Comparison of ENCODE assay signal across 18 mouse cellular contexts in the genomic region with DNA sequence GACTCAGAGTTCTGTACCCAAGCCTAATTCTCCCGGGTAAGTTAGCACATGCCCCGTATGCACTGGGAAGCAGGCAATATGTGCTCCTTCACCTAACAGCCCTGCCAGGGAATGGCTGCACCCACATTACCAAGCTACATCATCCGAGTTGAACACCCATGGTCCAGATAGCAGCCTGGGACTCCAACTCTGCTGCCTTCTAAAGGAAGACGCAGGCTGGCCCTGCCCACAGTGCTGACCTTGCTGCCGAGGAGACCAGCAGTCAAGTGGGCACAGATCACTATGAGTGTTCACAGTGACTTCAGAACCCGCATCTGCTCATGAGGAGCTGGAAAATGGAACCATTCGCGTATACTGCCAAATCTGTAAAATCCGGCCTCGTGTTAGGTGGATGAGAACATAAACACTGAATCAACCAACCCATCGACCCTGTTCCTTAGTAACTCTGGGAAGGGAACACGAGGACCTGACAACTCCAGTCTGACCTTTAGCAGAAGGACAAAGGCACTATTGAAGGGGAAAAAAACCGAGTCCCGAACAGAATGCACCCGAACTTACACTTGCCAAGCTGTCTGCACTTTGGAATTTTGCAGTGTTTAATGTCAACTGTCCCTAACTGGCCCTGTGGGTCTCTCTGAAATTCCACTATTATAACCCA.
A peak's percentile ranks its signal among the peaks of the same experiment; 100 is the strongest.
DNase-seq lines count a peak whose midpoint lies in the region; ATAC-seq and TF ChIP-seq lines count a peak whose summit lies in the region.
"Had no signal": no experiment of that assay in that cellular context is flagged by ENCODE, and none has a peak within 500 bp of the region (broad histone marks: within the 10 kb centered on the region; RNA-seq: fewer than 3 reads in every experiment).

No protein-coding gene starts in this region.

- H3K27me3 ChIP-seq in hindbrain, postnatal 0 days (ENCODE audit: insufficient read depth, low read length) = no peaks in the 10 kb centered on the region
- H3K27me3 ChIP-seq in hindbrain, embryonic 16.5 days (replicated peaks; ENCODE audit: control insufficient read depth, insufficient read depth, low read length) = no peaks in the 10 kb centered on the region
- no peaks in the 10 kb centered on the region for H3K27me3 ChIP-seq in lung, postnatal 0 days (replicated peaks; ENCODE audit: insufficient read depth, low read length)
- no peaks in the 10 kb centered on the region for H3K27me3 ChIP-seq in embryonic facial prominence, embryonic 10.5 days (replicated peaks; ENCODE audit: low read depth, poor library complexity, severe bottlenecking)
- H3K27me3 ChIP-seq in stomach, embryonic 16.5 days (ENCODE audit: control insufficient read depth, insufficient read depth, low read length) = no peaks in the 10 kb centered on the region
- H3K27me3 ChIP-seq: heart, embryonic 12.5 days; limb, embryonic 15.5 days; midbrain, embryonic 15.5 days had no signal

- H3K27ac ChIP-seq in hindbrain, postnatal 0 days = no peak overlapping the region
- H3K27ac ChIP-seq in hindbrain, embryonic 16.5 days (ENCODE audit: low read depth, low read length) = no peak overlapping the region
- H3K27ac ChIP-seq in lung, postnatal 0 days (ENCODE audit: low read length) = no peak overlapping the region
- H3K27ac ChIP-seq in embryonic facial prominence, embryonic 10.5 days (replicated peaks) = 0 out of 2 replicates have a peak overlapping the region, but pooled peaks have one; percentile 40
- peak overlapping the region; percentile 64 for H3K27ac ChIP-seq in stomach, embryonic 16.5 days (ENCODE audit: low read length)
- H3K27ac ChIP-seq: kidney, postnatal 0 days; limb, embryonic 15.5 days; macrophage; midbrain, embryonic 15.5 days had no signal

- no peak overlapping the region for H3K9ac ChIP-seq in hindbrain, postnatal 0 days (replicated peaks; ENCODE audit: low read length)
- H3K9ac ChIP-seq in hindbrain, embryonic 16.5 days (ENCODE audit: low read depth, low read length) = no peak overlapping the region
- no peak overlapping the region for H3K9ac ChIP-seq in lung, postnatal 0 days (replicated peaks; ENCODE audit: low read depth)
- 0 out of 2 replicates have a peak overlapping the region, but pooled peaks have one; percentile 8 for H3K9ac ChIP-seq in stomach, embryonic 16.5 days (ENCODE audit: low read length)
- H3K9ac ChIP-seq: forebrain, postnatal 0 days; heart, embryonic 12.5 days; limb, embryonic 15.5 days; midbrain, embryonic 15.5 days had no signal

- no peak for TF ChIP-seq CTCF in hindbrain, postnatal 0 days (IDR thresholded peaks at IDR 0.05; ENCODE audit: low read depth)
- no peak for TF ChIP-seq CTCF in lung, postnatal 0 days (IDR thresholded peaks at IDR 0.05)
- TF ChIP-seq CTCF in lung, adult 2 months (IDR thresholded peaks at IDR 0.05; ENCODE audit: insufficient read depth, low read length) = no peak

- no peak for DNase-seq in hindbrain, postnatal 0 days (ENCODE audit: low spot score)
- no peak for DNase-seq in lung, postnatal 0 days (ENCODE audit: low spot score)
- DNase-seq in lung, adult 2 months = no peak
- DNase-seq in embryonic facial prominence, embryonic 10.5 days (ENCODE audit: low spot score) = no peak
- DNase-seq in urinary bladder, postnatal 14 days (ENCODE audit: low spot score) = no peak
- DNase-seq in cerebellum, adult 18-20 months = no peak
- DNase-seq: cerebellum, postnatal 14 days; forebrain, postnatal 0 days; gastrocnemius, postnatal 25 days; thymus, postnatal 25 days had no signal

- H3K9me3 ChIP-seq in hindbrain, postnatal 0 days (ENCODE audit: low read length) = no peaks in the 10 kb centered on the region
- H3K9me3 ChIP-seq in hindbrain, embryonic 16.5 days (ENCODE audit: control insufficient read depth, low read length) = no peaks in the 10 kb centered on the region
- no peaks in the 10 kb centered on the region for H3K9me3 ChIP-seq in lung, postnatal 0 days (ENCODE audit: low read length)
- no peaks in the 10 kb centered on the region for H3K9me3 ChIP-seq in embryonic facial prominence, embryonic 10.5 days
- H3K9me3 ChIP-seq in stomach, embryonic 16.5 days (replicated peaks; ENCODE audit: control insufficient read depth, low read length) = no peaks in the 10 kb centered on the region
- H3K9me3 ChIP-seq: heart, embryonic 12.5 days; limb, embryonic 15.5 days; midbrain, embryonic 15.5 days had no signal

- no peak overlapping the region for H3K4me3 ChIP-seq in hindbrain, postnatal 0 days (ENCODE audit: low read length)
- no peak overlapping the region for H3K4me3 ChIP-seq in hindbrain, embryonic 16.5 days (ENCODE audit: low read length)
- no peak overlapping the region for H3K4me3 ChIP-seq in lung, postnatal 0 days (ENCODE audit: low read depth, low read length)
- H3K4me3 ChIP-seq in lung, adult 2 months (replicated peaks; ENCODE audit: extremely low read depth, low read depth, low read length) = no peak overlapping the region
- no peak overlapping the region for H3K4me3 ChIP-seq in embryonic facial prominence, embryonic 10.5 days
- H3K4me3 ChIP-seq in stomach, embryonic 16.5 days (replicated peaks; ENCODE audit: low read length) = no peak overlapping the region
- H3K4me3 ChIP-seq: erythroblast, embryonic 14.5 days; heart, embryonic 12.5 days; limb, embryonic 15.5 days; midbrain, embryonic 15.5 days had no signal

- no peak for TF ChIP-seq POLR2A in lung, adult 2 months (IDR thresholded peaks at IDR 0.05; ENCODE audit: borderline replicate concordance, extremely low read depth, low read depth, low read length)

- H3K4me2 ChIP-seq in hindbrain, postnatal 0 days (ENCODE audit: low read depth, low read length) = no peak overlapping the region
- H3K4me2 ChIP-seq in hindbrain, embryonic 16.5 days (ENCODE audit: low read length) = no peak overlapping the region
- H3K4me2 ChIP-seq in lung, postnatal 0 days (replicated peaks; ENCODE audit: low read depth, low read length) = no peak overlapping the region
- H3K4me2 ChIP-seq in stomach, embryonic 16.5 days (ENCODE audit: low read depth, low read length) = peak overlapping the region; percentile 3; the same call in 1 of the 2 replicates
- H3K4me2 ChIP-seq: heart, embryonic 12.5 days; limb, embryonic 15.5 days; midbrain, embryonic 15.5 days had no signal

- WGBS in hindbrain, postnatal 0 days = 55% methylated on average over 15 of the region's 15 CpGs
- 56% methylated on average over 15 of the region's 15 CpGs for WGBS in hindbrain, embryonic 16.5 days
- 53% methylated on average over 15 of the region's 15 CpGs for WGBS in lung, postnatal 0 days
- WGBS in lung, adult 2 months = 66% methylated on average over 15 of the region's 15 CpGs
- 62% methylated on average over 15 of the region's 15 CpGs for WGBS in embryonic facial prominence, embryonic 10.5 days
- 50% methylated on average over 15 of the region's 15 CpGs for WGBS in stomach, embryonic 16.5 days

- H3K4me1 ChIP-seq in hindbrain, postnatal 0 days (ENCODE audit: insufficient read depth, low read length) = no peaks in the 10 kb centered on the region; the same call in 1 of the 2 replicates
- no peaks in the 10 kb centered on the region for H3K4me1 ChIP-seq in hindbrain, embryonic 16.5 days (ENCODE audit: control insufficient read depth, insufficient read depth, low read depth, low read length)
- no peaks in the 10 kb centered on the region for H3K4me1 ChIP-seq in lung, postnatal 0 days (ENCODE audit: insufficient read depth, low read depth, low read length)
- H3K4me1 ChIP-seq in lung, adult 2 months (ENCODE audit: control insufficient read depth, insufficient read depth, low read length) = no peaks in the 10 kb centered on the region
- H3K4me1 ChIP-seq in embryonic facial prominence, embryonic 10.5 days = peaks cover 69% of the 10 kb centered on the region
- peaks cover 40% of the 10 kb centered on the region for H3K4me1 ChIP-seq in stomach, embryonic 16.5 days (ENCODE audit: control insufficient read depth, insufficient read depth, low read length)
- H3K4me1 ChIP-seq: midbrain, embryonic 15.5 days had no signal

- TF ChIP-seq EP300 in lung, postnatal 0 days (IDR thresholded peaks at IDR 0.05) = no peak

- H3K36me3 ChIP-seq in hindbrain, postnatal 0 days (ENCODE audit: insufficient read depth, low read length) = no peaks in the 10 kb centered on the region
- H3K36me3 ChIP-seq in hindbrain, embryonic 16.5 days (ENCODE audit: control insufficient read depth, insufficient read depth, low read length) = no peaks in the 10 kb centered on the region
- H3K36me3 ChIP-seq in lung, postnatal 0 days (ENCODE audit: insufficient read depth, low read length) = no peaks in the 10 kb centered on the region
- no peaks in the 10 kb centered on the region for H3K36me3 ChIP-seq in embryonic facial prominence, embryonic 10.5 days (replicated peaks)
- no peaks in the 10 kb centered on the region for H3K36me3 ChIP-seq in stomach, embryonic 16.5 days (ENCODE audit: control insufficient read depth, insufficient read depth, low read length)
- H3K36me3 ChIP-seq: heart, embryonic 12.5 days; limb, embryonic 15.5 days; midbrain, embryonic 15.5 days had no signal

- ATAC-seq in hindbrain, postnatal 0 days = peak; percentile 37; the same call in 1 of the 2 replicates
- ATAC-seq in hindbrain, embryonic 16.5 days = no peak
- ATAC-seq in lung, postnatal 0 days = 0 out of 2 replicates have a peak, but pooled peaks have one; percentile 12
- peak; percentile 11; the same call in 1 of the 2 replicates for ATAC-seq in stomach, embryonic 16.5 days (ENCODE audit: insufficient read depth, low FRiP score)
- ATAC-seq: forebrain, postnatal 0 days; midbrain, embryonic 15.5 days had no signal

Comparison
In these comparisons a context has a peak if more than half of its experiments do, and no peak if none do; other contexts are left out.
1. H3K27ac ChIP-seq: peak in embryonic facial prominence, embryonic 10.5 days (single experiment) and stomach, embryonic 16.5 days (single experiment); none in hindbrain, postnatal 0 days (single experiment), hindbrain, embryonic 16.5 days (single experiment) and lung, postnatal 0 days (single experiment).